Mouse (Mus musculus) brain, adult 10 weeks (tissue): ENCODE measurements around the gene Chst2. TPM values are rescaled to one million over a fixed set of nuclear protein-coding genes. Genes with fewer than 3 reads are reported as not detected.

ENCODE experiments used
- polyA plus RNA-seq: library from polyadenylated mRNA; stranded (reverse); fragments of 350-450 nt; fragmentation: Illumina TruSeq; extraction: RNeasy Lipid Tissue Mini Kit (QIAGEN cat#74804); gene quantifications from one replicate; pipeline ENCODE4 v1.2.3, GENCODE M21; 2015; ENCODE audit warnings: low read depth, low replicate concordance

Gene Chst2
- 31.4 TPM for polyA plus RNA-seq

GRCm38 (mm10) chr9:95406571-95407561 lies at the start of gene Chst2:
Gene Chst2 (minus strand): TSS chr9:95406722.

Other genes starting within 250 kb of the Chst2 start
- gene U2surp, start 105.3 kb upstream of the Chst2 start, polyA plus RNA-seq: 37.0 TPM
- gene Paqr9, start 152.9 kb upstream of the Chst2 start, polyA plus RNA-seq: 21.8 TPM
- 7.6 TPM for gene Pcolce2, start 230.9 kb upstream of the Chst2 start, polyA plus RNA-seq